Comparison of ENCODE assay signal across 9 mouse cellular contexts in the genomic region with DNA sequence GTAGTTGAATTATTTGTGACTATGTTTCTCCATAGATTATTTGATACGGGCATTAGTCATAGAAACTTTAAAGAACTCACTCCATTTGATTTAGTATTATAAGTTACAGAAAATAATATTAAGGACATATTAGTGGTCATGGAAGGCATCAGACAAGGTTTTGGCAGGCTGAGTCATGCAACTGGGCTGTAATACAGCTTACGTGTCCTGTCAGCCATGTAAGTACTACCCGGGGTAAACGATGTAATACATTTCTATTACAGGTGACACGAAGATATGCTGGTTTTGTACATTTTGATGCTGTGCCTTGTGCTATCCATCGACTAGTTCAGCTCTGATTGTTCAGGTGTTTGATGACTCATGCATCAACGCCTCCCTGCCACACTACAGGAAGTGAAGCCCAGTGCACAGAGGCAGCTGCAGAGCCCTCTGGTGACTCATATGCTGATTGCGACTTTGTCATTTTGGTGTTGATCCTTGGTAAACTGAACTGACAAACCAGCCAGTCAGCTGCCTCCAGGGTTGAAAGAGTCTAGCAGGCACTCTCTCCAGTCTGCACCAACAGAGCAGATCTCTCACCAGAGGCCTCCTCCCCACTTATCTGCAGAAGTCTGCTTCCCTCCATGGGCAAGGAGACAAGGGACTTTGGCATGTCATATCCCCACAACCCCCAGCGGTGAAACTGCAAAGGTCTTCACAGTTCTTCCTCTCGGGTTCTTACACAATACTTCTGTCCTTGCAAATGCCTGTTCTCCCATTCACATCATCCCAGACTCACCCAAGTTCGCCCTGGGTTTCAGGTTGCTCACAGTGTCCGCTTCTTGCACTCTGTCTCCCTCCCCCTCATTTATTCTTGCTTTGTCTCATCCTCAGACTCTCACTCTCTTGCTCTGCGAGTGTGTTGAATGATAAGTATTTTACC.
DNase-seq lines count a peak whose midpoint lies in the region; ATAC-seq and TF ChIP-seq lines count a peak whose summit lies in the region.
"Had no signal": no experiment of that assay in that cellular context is flagged by ENCODE, and none has a peak within 500 bp of the region (broad histone marks: within the 10 kb centered on the region; RNA-seq: fewer than 3 reads in every experiment).

No protein-coding gene starts in this region.

- peak; percentile 24 to 84 for DNase-seq in adrenal gland, adult (ENCODE audit: inconsistent age in 2 of 2, low spot score in 1 of 2)
- no peak for DNase-seq in adrenal gland, postnatal 4 days (ENCODE audit: low spot score in 2 of 2)
- DNase-seq in midbrain, postnatal 0 days (ENCODE audit: low spot score) = no peak
- no peak for DNase-seq in midbrain, embryonic 11.5 days (ENCODE audit: low spot score, missing footprints)
- peak; percentile 38 for DNase-seq in adrenal gland, postnatal 10 days
- no peak for DNase-seq in hindbrain, embryonic 14.5 days (ENCODE audit: low spot score)
- no peak for DNase-seq in layer of hippocampus, postnatal 10 days (ENCODE audit: low spot score in 2 of 2)

- no peak overlapping the region for H3K9ac ChIP-seq in midbrain, postnatal 0 days (replicated peaks; ENCODE audit: low read length, poor library complexity, severe bottlenecking)
- no peak overlapping the region for H3K9ac ChIP-seq in midbrain, embryonic 11.5 days (ENCODE audit: low read length)
- no peak overlapping the region for H3K9ac ChIP-seq in hindbrain, embryonic 14.5 days
- H3K9ac ChIP-seq: hindbrain, embryonic 15.5 days had no signal

- no peak overlapping the region for H3K4me2 ChIP-seq in midbrain, postnatal 0 days (ENCODE audit: low read depth, low read length, poor library complexity, severe bottlenecking)
- no peak overlapping the region for H3K4me2 ChIP-seq in midbrain, embryonic 11.5 days
- no peak overlapping the region for H3K4me2 ChIP-seq in hindbrain, embryonic 14.5 days (replicated peaks)
- H3K4me2 ChIP-seq: hindbrain, embryonic 15.5 days had no signal

- ATAC-seq in midbrain, postnatal 0 days (ENCODE audit: low FRiP score) = no peak
- ATAC-seq in midbrain, embryonic 11.5 days (ENCODE audit: low FRiP score) = no peak
- ATAC-seq in megakaryocyte, adult 5-6 weeks (ENCODE audit: poor library complexity, severe bottlenecking) = peak; percentile 40
- no peak for ATAC-seq in hindbrain, embryonic 14.5 days (ENCODE audit: low FRiP score)

- H3K9me3 ChIP-seq in midbrain, postnatal 0 days (ENCODE audit: low read length) = no peaks in the 10 kb centered on the region
- H3K9me3 ChIP-seq in midbrain, embryonic 11.5 days (ENCODE audit: control insufficient read depth, low read length) = no peaks in the 10 kb centered on the region
- no peaks in the 10 kb centered on the region for H3K9me3 ChIP-seq in hindbrain, embryonic 14.5 days (ENCODE audit: control insufficient read depth, low read length)
- H3K9me3 ChIP-seq: hindbrain, embryonic 15.5 days had no signal

- no peak overlapping the region for H3K27ac ChIP-seq in midbrain, postnatal 0 days (ENCODE audit: low read depth, low read length)
- H3K27ac ChIP-seq in midbrain, embryonic 11.5 days (ENCODE audit: low read depth, low read length) = no peak overlapping the region
- no peak overlapping the region for H3K27ac ChIP-seq in hindbrain, embryonic 14.5 days
- H3K27ac ChIP-seq: hindbrain, embryonic 15.5 days had no signal

- H3K27me3 ChIP-seq in midbrain, postnatal 0 days (ENCODE audit: insufficient read depth, low read length) = no peaks in the 10 kb centered on the region
- H3K27me3 ChIP-seq in midbrain, embryonic 11.5 days (ENCODE audit: control insufficient read depth, insufficient read depth, low read length) = no peaks in the 10 kb centered on the region
- H3K27me3 ChIP-seq in hindbrain, embryonic 14.5 days (ENCODE audit: control insufficient read depth, insufficient read depth, low read length) = no peaks in the 10 kb centered on the region
- H3K27me3 ChIP-seq: hindbrain, embryonic 15.5 days had no signal

- 76% methylated on average over 13 of the region's 13 CpGs for WGBS in midbrain, postnatal 0 days
- 78% methylated on average over 13 of the region's 13 CpGs for WGBS in midbrain, embryonic 11.5 days
- 77% methylated on average over 13 of the region's 13 CpGs for WGBS in hindbrain, embryonic 14.5 days

- 0 out of 2 replicates have a peak, but pooled peaks have one; percentile 17 for TF ChIP-seq CTCF in midbrain, postnatal 0 days (IDR thresholded peaks at IDR 0.05)

- no peak overlapping the region for H3K4me3 ChIP-seq in midbrain, postnatal 0 days (ENCODE audit: low read depth, low read length)
- H3K4me3 ChIP-seq in midbrain, embryonic 11.5 days (ENCODE audit: low read depth, low read length) = no peak overlapping the region
- no peak overlapping the region for H3K4me3 ChIP-seq in hindbrain, embryonic 14.5 days (replicated peaks; ENCODE audit: low read length)
- H3K4me3 ChIP-seq: hindbrain, embryonic 15.5 days had no signal

- H3K4me1 ChIP-seq in midbrain, postnatal 0 days (ENCODE audit: insufficient read depth, low read length) = no peaks in the 10 kb centered on the region; the same call in 1 of the 2 replicates
- H3K4me1 ChIP-seq in midbrain, embryonic 11.5 days (ENCODE audit: control insufficient read depth, insufficient read depth, low read length) = no peaks in the 10 kb centered on the region
- no peaks in the 10 kb centered on the region for H3K4me1 ChIP-seq in hindbrain, embryonic 14.5 days (replicated peaks; ENCODE audit: control insufficient read depth, insufficient read depth, low read length)

- no peaks in the 10 kb centered on the region for H3K36me3 ChIP-seq in midbrain, postnatal 0 days (ENCODE audit: insufficient read depth, low read length)
- no peaks in the 10 kb centered on the region for H3K36me3 ChIP-seq in midbrain, embryonic 11.5 days (ENCODE audit: control insufficient read depth, insufficient read depth, low read length)
- H3K36me3 ChIP-seq in hindbrain, embryonic 14.5 days (replicated peaks; ENCODE audit: control insufficient read depth, insufficient read depth) = no peaks in the 10 kb centered on the region
- H3K36me3 ChIP-seq: hindbrain, embryonic 15.5 days had no signal

Comparison
In these comparisons a context has a peak if more than half of its experiments do, and no peak if none do; other contexts are left out.
1. DNase-seq: peak in adrenal gland, adult (2 of 2) and adrenal gland, postnatal 10 days (single experiment); none in adrenal gland, postnatal 4 days (0 of 2), midbrain, postnatal 0 days (single experiment), midbrain, embryonic 11.5 days (single experiment), hindbrain, embryonic 14.5 days (single experiment) and layer of hippocampus, postnatal 10 days (0 of 2).